Mouse (Mus musculus): ENCODE data around the gene B3gnt7. TPM values are rescaled to one million over a fixed set of nuclear protein-coding genes. Genes with fewer than 3 reads are reported as not detected.

B3gnt7 gene
- total RNA-seq (2021): under 1 TPM; 0.30 to 0.42 TPM

DNA sequence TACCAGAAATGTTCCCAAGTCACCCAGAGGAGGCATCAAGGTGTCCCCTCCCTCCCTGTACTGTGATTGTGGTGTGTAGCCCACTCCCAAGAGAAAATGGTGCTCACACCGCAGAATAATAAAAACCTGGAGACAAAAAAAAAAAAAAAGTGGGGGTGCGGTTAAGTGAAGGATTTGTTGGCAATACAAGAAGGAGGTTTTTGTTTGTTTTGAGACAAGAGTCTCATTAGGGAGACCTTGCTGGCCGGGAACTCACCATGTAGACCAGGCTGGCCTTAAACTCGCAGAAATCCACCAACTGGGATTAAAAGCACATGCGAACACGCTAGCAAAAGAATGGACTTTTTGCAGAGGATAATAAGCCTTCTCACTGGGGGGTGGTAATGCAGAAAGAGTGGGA lies at the start of gene B3gnt7:
B3gnt7 (plus strand) TSS at position 301 of the 400 bp plus-strand sequence.
- intact Hi-C loops (cut with DNase I): no loop called here
- DNase-seq: no peak

DNA sequence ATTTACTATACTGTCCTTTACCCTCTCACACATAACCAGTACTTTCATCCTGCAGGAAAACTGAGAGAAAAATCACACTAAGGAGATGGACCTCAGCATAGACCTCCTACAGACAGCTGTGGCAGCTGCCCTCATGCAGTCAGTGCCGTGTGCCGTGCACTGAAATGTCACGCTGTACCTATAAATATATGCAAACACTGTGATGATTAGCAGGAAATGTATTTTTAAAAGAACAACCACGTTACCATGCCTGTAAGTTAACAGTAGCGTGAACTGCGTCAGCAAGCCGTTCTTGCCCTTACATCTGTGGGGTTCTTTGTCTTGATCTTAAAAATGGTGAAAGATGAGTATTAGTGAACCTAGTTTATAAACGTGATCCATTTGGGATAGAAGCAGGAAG lies 49.2 kb upstream of the B3gnt7 start:
- intact Hi-C loops (cut with DNase I): no loop called here
- no peak for DNase-seq

DNA sequence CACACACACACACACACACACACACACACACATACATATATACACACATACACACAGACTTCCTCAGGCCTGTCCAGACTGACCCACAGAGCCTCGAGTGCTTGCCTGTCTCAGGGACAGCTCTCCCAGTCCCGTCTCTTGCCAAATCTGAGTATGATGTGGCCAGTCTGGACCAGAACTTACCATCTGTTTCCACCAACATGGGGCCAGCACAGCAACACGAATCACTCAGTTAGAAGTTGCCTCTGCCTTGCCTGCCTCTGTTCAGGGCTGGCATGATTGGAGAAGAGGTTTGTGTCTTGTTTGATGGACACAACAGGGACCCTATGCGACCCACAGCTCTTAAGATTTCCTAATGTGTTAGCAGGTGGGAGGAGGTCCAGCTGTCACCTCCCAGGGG lies 46.3 kb upstream of the B3gnt7 start:
- DNase-seq: no peak
- intact Hi-C loops (cut with DNase I): no loop called here

DNA sequence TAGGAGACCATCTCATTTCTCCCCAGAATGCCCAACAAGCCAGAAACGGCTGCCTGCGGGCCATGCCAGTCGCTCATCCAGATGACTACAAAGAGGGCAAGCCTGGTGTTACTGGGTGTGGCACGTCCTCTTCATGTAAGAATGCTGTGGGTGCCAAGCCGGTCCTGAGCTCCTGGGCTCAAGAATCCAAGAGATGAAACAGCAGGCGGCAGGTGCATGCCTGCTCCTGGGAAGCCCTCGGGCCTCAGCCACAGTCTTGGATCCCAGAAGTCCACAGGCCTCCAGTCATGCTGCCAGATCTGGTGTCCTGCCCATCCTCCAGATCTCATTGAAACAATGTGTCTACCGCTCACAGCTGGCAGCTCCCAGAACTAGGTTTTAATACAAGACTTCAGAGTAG lies 45.4 kb upstream of the B3gnt7 start:
- DNase-seq: no peak
- intact Hi-C loops (cut with DNase I): no loop called here

DNA sequence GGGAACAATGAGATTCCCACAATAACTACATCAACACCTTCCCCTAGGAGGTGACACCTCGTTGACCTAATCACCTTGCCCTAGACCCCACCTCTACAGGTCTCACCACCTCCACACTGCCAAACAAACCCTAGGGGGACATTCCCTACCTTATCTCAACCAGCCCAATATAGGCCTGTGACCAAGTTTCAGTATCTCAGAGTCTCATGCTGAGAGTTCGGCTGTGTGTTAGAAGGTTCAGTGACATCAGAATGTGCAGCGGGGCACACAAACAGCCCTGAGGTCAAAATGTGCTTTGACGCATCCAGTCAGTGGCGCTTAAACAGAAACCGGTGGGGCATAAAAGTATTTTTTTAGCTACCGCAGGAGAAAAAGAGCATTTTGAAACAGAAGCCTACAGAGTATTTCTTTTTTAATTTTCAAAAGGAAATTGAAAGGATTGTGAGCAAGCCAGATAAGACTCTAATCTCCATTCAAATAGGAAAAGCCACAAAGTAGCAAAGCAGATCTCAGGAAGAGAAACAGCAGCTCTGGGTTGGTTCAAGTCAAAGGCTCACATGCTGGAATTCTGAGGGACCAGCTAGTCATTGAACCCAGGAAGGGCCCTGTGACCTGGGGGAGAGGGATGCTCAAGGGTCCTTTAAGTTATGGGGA lies 44.3 kb upstream of the B3gnt7 start:
- intact Hi-C loops (cut with DNase I): no loop called here
- DNase-seq: no peak

DNA sequence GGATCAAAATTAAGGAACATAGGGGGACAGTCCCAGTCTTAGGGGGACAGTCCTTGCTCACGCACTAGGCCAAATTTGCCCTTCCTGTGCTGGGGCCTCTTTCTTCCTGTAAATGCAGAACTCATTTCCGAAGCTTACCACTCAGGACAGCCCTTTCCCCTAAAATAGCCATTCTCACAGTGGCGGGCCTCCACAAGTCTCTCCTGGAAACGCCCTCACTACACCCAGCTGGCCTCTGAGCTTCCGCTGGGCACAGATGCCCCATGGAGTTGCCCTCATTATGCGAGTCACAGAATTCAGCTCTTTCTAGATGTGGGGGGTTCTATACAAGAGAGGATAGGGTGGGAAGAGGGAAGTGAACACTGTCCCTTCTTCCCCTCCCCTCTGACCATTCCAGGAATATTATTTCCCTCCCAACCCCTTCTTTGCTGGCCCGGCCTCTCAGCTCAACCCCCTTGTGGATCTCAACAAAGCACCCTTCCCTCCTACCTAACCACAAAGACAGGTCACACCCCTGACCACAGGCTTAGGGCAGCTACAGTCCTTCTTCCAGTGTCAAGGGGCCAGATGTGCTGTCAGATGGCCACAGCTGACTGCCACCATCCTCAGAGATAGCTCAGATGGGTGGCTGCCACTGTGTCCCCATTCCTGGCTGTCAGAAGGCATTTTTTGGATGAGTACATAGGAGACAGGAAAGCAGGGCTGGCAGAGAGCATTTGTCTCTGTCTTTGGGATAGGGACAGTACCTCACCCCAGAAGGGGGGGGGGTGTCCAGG lies 38.9 kb upstream of the B3gnt7 start:
- intact Hi-C loops (cut with DNase I): no loop called here
- peak in 1 of 2 experiments; percentile 13 for DNase-seq

DNA sequence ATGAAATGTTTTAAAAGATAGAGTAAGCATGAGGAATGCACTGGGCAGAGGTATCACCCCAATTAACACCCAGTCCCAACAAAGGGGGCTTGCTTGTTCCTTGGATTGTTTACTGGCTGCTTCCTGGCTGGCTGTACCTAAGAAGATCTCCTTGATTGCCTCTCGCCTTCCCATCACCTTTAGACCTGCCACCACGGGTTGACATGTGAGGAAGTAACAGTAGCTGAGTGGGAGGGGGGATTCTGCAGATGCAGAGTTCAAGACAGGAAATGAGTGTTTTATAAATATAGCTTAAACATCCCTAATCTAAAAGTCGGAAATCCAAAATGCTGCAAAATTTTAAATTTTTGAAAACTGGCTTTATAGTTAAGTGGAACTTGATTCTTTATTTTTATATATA lies 37.6 kb upstream of the B3gnt7 start:
- intact Hi-C loops (cut with DNase I): no loop called here
- no peak for DNase-seq

DNA sequence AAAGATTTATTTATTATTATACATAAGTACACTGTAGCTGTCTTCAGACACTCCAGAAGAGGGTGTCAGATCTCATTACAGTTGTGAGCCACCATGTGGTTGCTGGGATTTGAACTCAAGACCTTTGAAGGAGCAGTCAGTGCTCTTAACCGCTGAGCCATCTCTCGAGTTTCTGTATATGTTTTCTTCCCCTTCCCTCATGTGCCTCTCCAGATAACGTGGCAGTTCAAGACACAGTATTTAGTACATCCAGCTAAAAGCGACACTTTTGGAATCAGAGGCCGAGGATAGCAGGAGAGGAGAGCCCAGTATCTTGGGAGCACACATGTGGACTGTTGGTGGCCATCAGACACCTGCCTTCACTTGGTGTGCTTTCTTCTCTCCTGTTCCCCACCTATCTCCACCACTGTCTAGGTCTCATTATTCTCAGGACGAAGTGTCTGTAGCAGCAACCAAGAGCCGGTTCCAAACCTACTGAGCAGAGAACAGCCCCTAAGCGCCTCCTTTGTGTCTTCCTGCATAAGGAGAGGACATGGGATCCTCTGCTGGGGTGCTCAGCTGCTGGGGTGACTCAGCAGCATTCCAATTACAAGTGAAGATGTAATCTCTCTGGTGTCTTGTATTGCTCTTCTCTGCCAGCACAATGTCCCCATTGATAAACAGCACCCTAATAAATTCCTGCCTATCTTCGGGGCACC lies 34.0 kb upstream of the B3gnt7 start:
- no peak for DNase-seq
- intact Hi-C loops (cut with DNase I): no loop called here

DNA sequence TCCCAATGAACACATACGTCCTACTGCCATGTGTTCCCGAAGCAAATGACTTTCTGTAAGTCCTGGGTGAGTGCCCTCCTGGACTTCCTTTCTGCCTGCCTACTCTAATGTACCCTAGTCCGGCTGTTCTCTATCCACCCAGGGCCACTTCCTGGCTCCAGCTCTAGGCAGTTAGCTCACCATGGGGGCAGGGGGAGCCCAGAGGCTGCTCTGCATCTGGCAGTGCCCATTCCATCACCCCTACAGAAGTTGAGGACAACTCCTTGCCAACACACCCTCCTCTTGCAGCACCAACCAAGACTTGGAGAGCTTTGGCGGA lies 33.5 kb upstream of the B3gnt7 start:
- no peak for DNase-seq
- intact Hi-C loops (cut with DNase I): no loop called here

DNA sequence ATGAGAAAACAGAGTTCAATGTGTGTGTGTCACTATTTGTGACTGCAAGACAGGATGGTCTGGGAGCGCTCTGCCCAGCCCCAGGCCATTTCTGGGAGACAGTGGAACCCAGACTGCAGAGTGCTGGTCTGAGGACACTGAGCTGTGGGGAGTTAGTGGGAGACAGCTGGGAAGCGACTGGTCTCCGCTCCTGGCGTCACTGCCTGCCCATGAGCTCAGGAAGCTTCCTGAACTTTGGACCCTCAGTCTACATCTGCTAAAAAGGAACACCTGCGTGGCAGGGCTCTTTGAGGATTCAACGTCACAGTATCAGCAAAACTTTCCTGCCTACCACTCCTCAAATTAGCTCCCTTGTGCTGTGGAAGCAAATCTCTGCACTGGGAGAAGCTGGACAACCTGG lies 30.9 kb upstream of the B3gnt7 start:
- intact Hi-C loops (cut with DNase I): no loop called here
- DNase-seq: no peak

DNA sequence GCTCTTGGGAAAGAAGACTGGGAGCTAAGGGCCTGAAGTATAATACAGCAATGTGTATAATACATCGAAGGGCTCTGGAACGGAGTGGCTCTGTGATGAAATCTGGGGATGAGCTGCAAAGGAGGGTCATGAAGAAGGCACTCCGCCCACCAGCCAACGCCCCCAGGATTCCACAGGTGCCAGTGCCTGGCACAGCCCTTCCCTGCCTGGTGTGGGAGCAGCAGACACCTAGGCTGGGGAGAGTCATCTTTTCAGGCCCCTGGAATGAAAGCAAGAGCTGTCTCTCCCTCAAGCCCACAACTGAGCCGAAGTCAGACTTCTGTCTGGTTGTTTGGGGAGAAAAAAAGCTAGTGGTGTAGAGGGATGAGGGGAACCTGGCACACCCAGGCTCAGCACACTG lies 25.6 kb upstream of the B3gnt7 start:
- intact Hi-C loops (cut with DNase I): no loop called here
- DNase-seq: no peak

DNA sequence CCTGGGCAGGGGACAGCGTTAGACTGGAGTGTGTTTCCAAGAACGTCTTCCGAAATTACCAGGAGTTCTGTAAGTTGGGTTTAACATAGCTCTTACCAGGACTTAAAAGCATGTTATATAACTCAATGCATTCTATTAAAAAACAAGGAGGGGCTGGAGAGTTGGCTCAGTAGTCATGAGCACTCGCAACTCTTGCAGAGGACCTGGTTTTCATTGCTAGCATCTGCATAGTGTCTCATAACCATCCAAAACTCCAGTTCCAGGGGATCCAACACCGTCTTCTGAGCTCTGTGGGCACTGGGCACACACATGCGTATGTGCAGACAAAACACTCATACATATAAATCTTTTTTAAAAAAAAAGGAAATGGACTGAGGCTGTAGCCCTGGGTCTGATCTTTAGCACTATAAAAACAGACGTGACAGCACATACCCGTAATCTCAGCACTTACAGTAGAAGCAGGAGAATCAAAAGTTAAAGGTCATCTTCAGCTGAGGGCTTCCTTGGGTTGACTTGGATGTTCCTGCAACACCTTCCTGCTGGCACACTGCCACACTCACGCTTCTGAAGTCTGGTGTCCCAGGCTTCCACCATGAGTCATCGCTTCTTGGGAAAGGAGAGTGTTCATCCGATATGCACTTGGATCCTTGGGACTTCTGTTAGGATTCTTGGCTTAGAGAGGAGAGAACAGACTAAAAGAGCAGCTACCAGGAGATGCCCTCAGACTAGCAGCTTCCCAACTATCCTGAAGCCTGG lies 20.7 kb upstream of the B3gnt7 start:
- intact Hi-C loops (cut with DNase I): no loop called here
- DNase-seq: no peak

DNA sequence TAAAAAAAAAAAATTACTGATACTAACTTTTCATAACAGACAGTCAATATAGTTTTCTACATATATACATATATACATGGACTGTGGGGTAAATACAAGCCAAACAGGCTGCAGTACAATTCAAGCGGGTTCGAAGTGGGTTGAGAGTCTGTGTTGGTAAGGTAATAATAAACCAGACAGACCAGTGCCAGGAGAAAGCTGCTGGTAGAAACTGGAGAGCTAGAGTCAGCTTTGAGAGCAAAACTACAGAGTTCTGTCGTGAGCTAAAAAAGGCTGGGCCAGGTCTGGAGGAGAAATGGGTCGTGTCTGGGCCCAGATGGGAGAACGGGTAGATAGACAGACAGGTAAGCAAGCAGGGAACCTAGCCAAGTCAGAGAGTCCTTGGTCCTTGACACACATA lies 18.5 kb upstream of the B3gnt7 start:
- no peak for DNase-seq
- intact Hi-C loops (cut with DNase I): no loop called here

DNA sequence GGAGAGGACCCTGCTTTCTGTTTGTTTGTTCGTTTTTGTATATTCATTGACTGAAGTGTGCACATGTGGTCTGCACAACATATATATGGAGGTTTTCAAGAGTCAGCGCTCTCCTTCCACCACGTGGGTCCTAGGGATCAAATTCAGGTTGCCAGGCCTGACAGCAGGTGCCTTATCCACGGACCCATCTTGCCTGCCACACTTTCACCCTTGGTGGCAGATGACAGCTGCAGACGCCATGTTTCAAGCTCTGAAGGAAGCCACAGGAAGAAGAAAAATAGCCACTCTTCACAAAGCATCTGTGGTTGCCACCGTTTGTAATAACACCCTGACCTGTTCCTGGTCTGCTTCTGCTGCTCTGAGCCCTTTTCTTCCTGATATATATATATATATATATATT lies 17.3 kb upstream of the B3gnt7 start:
- no peak for DNase-seq
- intact Hi-C loops (cut with DNase I): no loop called here

DNA sequence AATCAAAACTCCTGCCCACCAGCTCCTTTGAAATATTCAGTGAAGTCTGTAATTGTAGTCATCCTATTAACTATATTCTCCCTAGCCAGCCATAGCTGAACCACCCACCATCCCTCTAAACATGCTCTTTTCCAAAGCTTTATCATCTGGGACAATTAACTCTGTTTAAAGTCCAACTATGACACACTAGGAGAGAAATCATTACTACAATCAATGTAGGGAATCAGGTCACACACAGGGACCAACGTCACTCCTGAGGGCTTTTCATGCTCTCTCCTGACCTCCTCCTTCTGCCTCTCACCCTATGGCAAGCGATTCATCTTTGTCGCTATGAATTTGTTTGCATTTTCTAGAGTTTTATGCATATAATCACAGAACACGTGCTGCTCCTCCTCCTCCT lies 15.2 kb upstream of the B3gnt7 start:
- intact Hi-C loops (cut with DNase I): no loop called here
- no peak for DNase-seq

DNA sequence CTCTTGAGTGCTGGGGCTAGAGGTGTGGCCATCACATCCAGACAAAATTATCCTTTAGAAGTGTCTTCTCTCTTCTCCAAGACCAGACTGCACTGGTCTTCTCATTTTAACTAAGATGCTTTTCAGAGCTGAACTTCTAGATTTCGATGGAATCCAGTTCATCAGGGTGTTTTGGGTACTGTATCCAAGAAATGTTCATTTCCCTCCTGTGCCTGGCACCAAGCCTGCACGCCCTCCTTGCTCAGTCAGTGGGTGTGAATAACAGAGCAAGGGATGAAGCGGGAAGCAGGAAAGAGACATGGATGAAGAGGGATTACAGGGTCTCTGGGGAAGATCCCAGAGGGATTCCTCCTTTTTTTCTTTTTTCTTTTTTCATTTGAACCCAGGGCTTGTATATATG lies 12.2 kb upstream of the B3gnt7 start:
- intact Hi-C loops (cut with DNase I): no loop called here
- no peak for DNase-seq

DNA sequence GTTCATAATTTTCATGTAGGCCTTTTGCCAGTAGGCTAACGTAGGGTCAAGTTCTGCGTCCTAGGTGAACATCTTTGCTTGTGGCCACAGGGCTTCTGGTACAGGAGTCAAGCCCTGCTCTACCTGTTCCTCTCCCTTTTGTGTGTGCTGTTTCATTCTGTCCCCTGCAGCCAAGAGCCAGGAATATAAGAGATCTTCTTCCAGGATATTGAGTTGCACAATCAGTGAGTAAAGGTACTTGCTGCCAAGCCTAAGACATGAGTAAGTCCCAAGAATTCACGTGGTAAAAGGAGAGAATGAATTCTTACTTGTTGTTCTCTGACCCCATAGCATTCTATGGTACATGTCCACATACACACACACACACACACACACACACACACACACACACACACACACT lies 9.5 kb upstream of the B3gnt7 start:
- intact Hi-C loops (cut with DNase I): no loop called here
- DNase-seq: no peak

DNA sequence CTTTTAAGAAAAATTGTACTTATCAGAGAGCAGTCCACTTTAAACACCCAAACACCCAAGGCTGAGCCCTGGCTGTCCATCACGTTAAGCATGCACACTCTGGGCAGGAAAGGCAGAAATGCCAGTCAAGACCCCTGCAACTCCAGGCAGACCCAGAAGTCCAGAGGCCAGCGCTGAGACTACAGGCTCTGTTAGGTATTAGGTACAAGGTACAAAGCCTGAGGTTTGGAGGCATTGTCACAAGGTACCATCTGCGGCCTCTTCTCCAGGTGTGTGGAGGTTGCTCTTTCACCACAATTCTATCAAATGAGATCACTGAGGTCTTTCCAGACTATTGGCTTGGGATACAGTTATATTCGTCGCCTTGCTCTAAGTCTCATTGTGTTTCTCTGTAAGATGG lies 8.8 kb upstream of the B3gnt7 start:
- DNase-seq: no peak
- intact Hi-C loops (cut with DNase I): no loop called here

DNA sequence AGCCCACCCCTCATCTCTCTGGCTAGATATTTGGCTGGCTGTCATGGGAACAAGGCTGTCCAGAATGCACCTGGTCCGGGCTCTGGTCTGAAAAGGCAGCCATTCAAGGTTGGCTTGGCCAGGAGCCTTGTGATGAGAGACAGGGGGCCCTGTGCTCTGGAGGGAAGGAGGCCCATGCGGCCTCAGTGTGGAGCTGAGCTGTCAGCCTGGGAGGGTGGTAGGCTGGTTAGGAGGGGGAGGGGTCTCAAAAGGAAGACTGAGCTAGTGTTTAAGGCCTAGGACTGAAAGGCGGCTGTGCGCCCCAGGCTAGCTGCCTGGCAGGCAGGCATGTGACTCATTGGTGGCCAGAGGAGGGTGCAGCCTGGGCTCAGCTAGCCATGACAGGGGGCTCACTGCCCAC lies 8.2 kb upstream of the B3gnt7 start:
- no peak for DNase-seq
- intact Hi-C loops (cut with DNase I): no loop called here

DNA sequence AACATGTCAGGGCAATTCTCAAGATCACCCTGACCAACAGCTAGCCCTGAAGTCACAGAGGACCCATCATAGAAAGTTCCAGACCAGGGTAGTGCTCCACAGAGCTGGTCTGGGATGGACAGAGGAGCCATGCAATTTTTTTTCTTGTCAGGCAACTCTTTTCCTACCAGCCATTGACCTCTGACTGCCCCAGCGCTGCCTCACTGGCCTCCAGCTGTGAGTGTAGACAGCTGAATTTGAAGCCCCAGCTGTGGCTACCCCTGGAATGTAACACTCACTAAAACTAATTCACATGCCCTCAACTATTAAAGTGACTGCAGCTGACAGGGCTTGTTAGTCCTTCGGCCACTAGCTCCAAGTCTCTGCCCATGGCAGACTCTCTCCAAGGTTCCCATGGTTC lies 2.5 kb upstream of the B3gnt7 start:
- no peak for DNase-seq

DNA sequence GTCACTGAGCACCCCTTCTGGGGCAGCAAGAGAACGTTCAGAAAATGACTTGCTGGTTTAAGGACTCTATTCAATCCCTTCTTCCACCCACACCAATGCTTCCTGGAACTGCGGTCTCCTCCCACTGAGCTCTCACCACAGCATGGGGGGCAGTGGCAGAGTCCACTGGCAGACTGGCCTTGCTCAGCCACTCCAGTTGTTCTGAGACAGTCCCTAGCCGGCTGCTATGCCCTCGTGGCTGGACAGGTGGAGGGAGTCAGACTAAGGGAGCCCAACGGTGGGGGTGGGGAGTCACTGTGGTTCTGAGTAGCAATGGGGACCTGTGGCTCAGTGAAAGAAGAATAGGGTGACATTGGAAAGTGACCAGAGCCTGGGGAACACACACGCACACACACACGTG lies 1.9 kb upstream of the B3gnt7 start:
- intact Hi-C loops (cut with DNase I): no loop called here
- no peak for DNase-seq

More for the DNA sequence above, 2.5 kb upstream of the B3gnt7 start:
- intact Hi-C loops (cut with DNase I): no loop called here
